Mouse (Mus musculus) MEL (cell line): ENCODE measurements around the gene Gm5426. TPM values are rescaled to one million over a fixed set of nuclear protein-coding genes. Genes with fewer than 3 reads are reported as not detected.

Experiments used
- DNase-seq: peaks from one replicate; pipeline ENCODE4 v3.0.0; 2011; ENCODE audit warnings: low read depth, low spot score
- H3K27ac ChIP-seq: 2 replicates; pipeline ENCODE4 v1.5.1; 2012; ENCODE audit warnings: low read depth, mild to moderate bottlenecking, control low read depth, low read length, moderate library complexity; ENCODE audit not compliant: control insufficient read depth
- H3K27me3 ChIP-seq, 2 experiments: fragments of 150-350 bp in 1 of 2; sonication (generic) in 1 of 2; 2 replicates each; pipeline ENCODE4 v1.6.1; 2012; ENCODE audit warnings: low read length in 2 of 2, mild to moderate bottlenecking in 2 of 2, improper control_type of control experiment in 1 of 2, moderate library complexity in 1 of 2; ENCODE audit not compliant: insufficient read depth in 2 of 2, control insufficient read depth in 1 of 2
- H3K36me3 ChIP-seq, 2 experiments: 2 replicates each; pipeline ENCODE4 v1.6.1; 2012 to 2014; ENCODE audit warnings: low read length in 2 of 2, improper control_type of control experiment in 1 of 2, inconsistent platforms in 1 of 2, mild to moderate bottlenecking in 1 of 2; ENCODE audit not compliant: insufficient read depth in 2 of 2, control insufficient read depth in 1 of 2
- H3K4me1 ChIP-seq, 2 experiments: fragments of 150-350 bp in 1 of 2; sonication (generic) in 1 of 2; 2 replicates each; pipeline ENCODE4 v1.6.1; 2012; ENCODE audit warnings: low read length in 2 of 2, improper control_type of control experiment in 1 of 2, mild to moderate bottlenecking in 1 of 2; ENCODE audit not compliant: insufficient read depth in 2 of 2, control insufficient read depth in 1 of 2
- H3K4me3 ChIP-seq, 2 experiments: fragments of 150-350 bp in 1 of 2; sonication (generic) in 1 of 2; 2 replicates each; pipeline ENCODE4 v1.5.1; 2012; ENCODE audit warnings: low read depth in 2 of 2, low read length in 2 of 2, mild to moderate bottlenecking in 2 of 2, moderate library complexity in 2 of 2, control low read depth in 1 of 2, improper control_type of control experiment in 1 of 2; ENCODE audit not compliant: control insufficient read depth in 1 of 2, insufficient read depth in 1 of 2
- H3K79me2 ChIP-seq: 2 replicates; pipeline ENCODE4 v1.6.1; 2012; ENCODE audit warnings: mild to moderate bottlenecking, low read length, moderate library complexity; ENCODE audit not compliant: control insufficient read depth, poor library complexity, insufficient read depth
- H3K9ac ChIP-seq: 2 replicates; pipeline ENCODE4 v1.6.1; 2012; ENCODE audit warnings: low read depth, mild to moderate bottlenecking, control low read depth, low read length, moderate library complexity; ENCODE audit not compliant: control insufficient read depth, poor library complexity, severe bottlenecking
- H3K9me3 ChIP-seq: fragments of 150-350 bp; sonication (generic); replicated peaks from 2 replicates; pipeline ENCODE4 v1.6.1; 2012; ENCODE audit warnings: mild to moderate bottlenecking, low read length, improper control_type of control experiment, moderate library complexity; ENCODE audit not compliant: insufficient read depth
- BHLHE40 ChIP-seq: IDR thresholded peaks from 2 replicates; pipeline ENCODE4 v1.6.1; 2012; ENCODE audit warnings: low read depth, mild to moderate bottlenecking, inconsistent platforms, low read length, improper control_type of control experiment, borderline replicate concordance
- CHD1 ChIP-seq: IDR thresholded peaks from 2 replicates; pipeline ENCODE4 v1.6.1; 2012; ENCODE audit warnings: low read depth, mild to moderate bottlenecking, inconsistent platforms, low read length, improper control_type of control experiment
- CHD2 ChIP-seq: IDR thresholded peaks from 2 replicates; pipeline ENCODE4 v1.6.1; 2011; ENCODE audit warnings: low read length, improper control_type of control experiment
- CTCF ChIP-seq, 3 experiments: IDR thresholded peaks in 2 of 3; conservative IDR thresholded peaks in 1 of 3; 2 replicates each; pipeline ENCODE4 v1.5.1; 2011 to 2012; ENCODE audit warnings: low read length in 3 of 3, low read depth in 2 of 3, mild to moderate bottlenecking in 2 of 3, improper control_type of control experiment in 1 of 3, inconsistent platforms in 1 of 3, mixed read lengths in 1 of 3, moderate library complexity in 1 of 3; ENCODE audit not compliant: control insufficient read depth in 1 of 3, insufficient read depth in 1 of 3, poor library complexity in 1 of 3, severe bottlenecking in 1 of 3
- E2F4 ChIP-seq: IDR thresholded peaks from 2 replicates; pipeline ENCODE4 v1.6.1; 2011; ENCODE audit warnings: low read depth, low read length, improper control_type of control experiment, borderline replicate concordance
- ELF1 ChIP-seq: IDR thresholded peaks from 2 replicates; pipeline ENCODE4 v1.6.1; 2014; ENCODE audit warnings: low read depth, mild to moderate bottlenecking, inconsistent platforms, low read length, improper control_type of control experiment, moderate library complexity
- EP300 ChIP-seq, 2 experiments: IDR thresholded peaks; 2 replicates each; pipeline ENCODE4 v1.6.1; 2011; ENCODE audit warnings: improper control_type of control experiment in 2 of 2, low read length in 2 of 2, low read depth in 1 of 2, mild to moderate bottlenecking in 1 of 2
- ETS1 ChIP-seq: IDR thresholded peaks from 2 replicates; pipeline ENCODE4 v1.6.1; 2012; ENCODE audit warnings: low read depth, mild to moderate bottlenecking, inconsistent platforms, low read length, improper control_type of control experiment, moderate library complexity
- GABPA ChIP-seq: IDR thresholded peaks from 2 replicates; pipeline ENCODE4 v1.6.1; 2012; ENCODE audit warnings: low read depth, mild to moderate bottlenecking, inconsistent platforms, low read length, improper control_type of control experiment, moderate library complexity
- GATA1 ChIP-seq: IDR thresholded peaks from 2 replicates; pipeline ENCODE4 v1.6.1; 2011; ENCODE audit warnings: low read depth, low read length, improper control_type of control experiment
- HCFC1 ChIP-seq: IDR thresholded peaks from 2 replicates; pipeline ENCODE4 v1.6.1; 2012; ENCODE audit warnings: low read depth, mild to moderate bottlenecking, inconsistent platforms, low read length, improper control_type of control experiment, moderate library complexity
- JUND ChIP-seq: IDR thresholded peaks from 2 replicates; pipeline ENCODE4 v1.6.1; 2011; ENCODE audit warnings: low read depth, mild to moderate bottlenecking, improper control_type of control experiment, low read length
- MAZ ChIP-seq: IDR thresholded peaks from 2 replicates; pipeline ENCODE4 v1.6.1; 2012; ENCODE audit warnings: low read depth, mild to moderate bottlenecking, inconsistent platforms, low read length, improper control_type of control experiment
- MEF2A ChIP-seq: IDR thresholded peaks from 2 replicates; pipeline ENCODE4 v1.6.1; 2014; ENCODE audit warnings: low read depth, mild to moderate bottlenecking, inconsistent platforms, low read length, improper control_type of control experiment; ENCODE audit not compliant: poor library complexity, insufficient replicate concordance, severe bottlenecking; ENCODE audit errors: extremely low read depth
- MXI1 ChIP-seq: IDR thresholded peaks from 2 replicates; pipeline ENCODE4 v1.6.1; 2011; ENCODE audit warnings: mild to moderate bottlenecking, low read depth, low read length, improper control_type of control experiment
- MYB ChIP-seq: IDR thresholded peaks from 2 replicates; pipeline ENCODE4 v1.6.1; 2011; ENCODE audit warnings: mild to moderate bottlenecking, low read depth, low read length, improper control_type of control experiment
- NELFE ChIP-seq: IDR thresholded peaks from 2 replicates; pipeline ENCODE4 v1.6.1; 2011; ENCODE audit warnings: low read depth, low read length, improper control_type of control experiment
- NRF1 ChIP-seq: IDR thresholded peaks from 2 replicates; pipeline ENCODE4 v1.6.1; 2014; ENCODE audit warnings: low read depth, mild to moderate bottlenecking, inconsistent platforms, low read length, improper control_type of control experiment, moderate library complexity; ENCODE audit not compliant: poor library complexity, insufficient read depth, severe bottlenecking
- POLR2A ChIP-seq, 2 experiments: IDR thresholded peaks; 2 replicates each; pipeline ENCODE4 v1.6.1; 2011 to 2012; ENCODE audit warnings: low read length in 2 of 2, mild to moderate bottlenecking in 2 of 2, control low read depth in 1 of 2, improper control_type of control experiment in 1 of 2, low read depth in 1 of 2, moderate library complexity in 1 of 2; ENCODE audit not compliant: control insufficient read depth in 1 of 2, insufficient read depth in 1 of 2, poor library complexity in 1 of 2
- POLR2AphosphoS2 ChIP-seq: IDR thresholded peaks from 2 replicates; pipeline ENCODE4 v1.6.1; 2011; ENCODE audit warnings: low read length, improper control_type of control experiment
- RAD21 ChIP-seq: IDR thresholded peaks from 2 replicates; pipeline ENCODE4 v1.6.1; 2011; ENCODE audit warnings: mild to moderate bottlenecking, low read depth, low read length, improper control_type of control experiment
- RCOR1 ChIP-seq: IDR thresholded peaks from 2 replicates; pipeline ENCODE4 v1.6.1; 2012; ENCODE audit warnings: low read depth, mild to moderate bottlenecking, inconsistent platforms, low read length, improper control_type of control experiment
- SIN3A ChIP-seq: IDR thresholded peaks from 2 replicates; pipeline ENCODE4 v1.6.1; 2012; ENCODE audit warnings: low read length, improper control_type of control experiment, inconsistent platforms
- SMC3 ChIP-seq: IDR thresholded peaks from 2 replicates; pipeline ENCODE4 v1.6.1; 2011; ENCODE audit warnings: low read depth, low read length, improper control_type of control experiment
- TAL1 ChIP-seq: IDR thresholded peaks from 2 replicates; pipeline ENCODE4 v1.6.1; 2012; ENCODE audit warnings: mild to moderate bottlenecking, inconsistent platforms, low read length, moderate library complexity, mixed read lengths
- TBP ChIP-seq: IDR thresholded peaks from 2 replicates; pipeline ENCODE4 v1.8.0; 2011; ENCODE audit warnings: low read depth, low read length, improper control_type of control experiment
- TCF12 ChIP-seq: IDR thresholded peaks from 2 replicates; pipeline ENCODE4 v1.6.1; 2014; ENCODE audit warnings: low read depth, mild to moderate bottlenecking, inconsistent platforms, low read length, improper control_type of control experiment, moderate library complexity
- UBTF ChIP-seq: IDR thresholded peaks from 2 replicates; pipeline ENCODE4 v1.6.1; 2012; ENCODE audit warnings: low read depth, mild to moderate bottlenecking, inconsistent platforms, low read length, improper control_type of control experiment, moderate library complexity, borderline replicate concordance; ENCODE audit not compliant: insufficient read depth
- USF1 ChIP-seq: IDR thresholded peaks from 2 replicates; pipeline ENCODE4 v1.6.1; 2014; ENCODE audit warnings: low read depth, mild to moderate bottlenecking, inconsistent platforms, low read length, improper control_type of control experiment, moderate library complexity
- USF2 ChIP-seq, 2 experiments: IDR thresholded peaks; 2 replicates each; pipeline ENCODE4 v1.6.1; 2011 to 2012; ENCODE audit warnings: improper control_type of control experiment in 2 of 2, low read length in 2 of 2, borderline replicate concordance in 1 of 2, inconsistent platforms in 1 of 2, low read depth in 1 of 2, mild to moderate bottlenecking in 1 of 2; ENCODE audit not compliant: insufficient read depth in 1 of 2
- ZC3H11A ChIP-seq: IDR thresholded peaks from 2 replicates; pipeline ENCODE4 v1.6.1; 2012; ENCODE audit warnings: low read depth, mild to moderate bottlenecking, inconsistent platforms, low read length, improper control_type of control experiment
- ZMIZ1 ChIP-seq: IDR thresholded peaks from 2 replicates; pipeline ENCODE4 v1.6.1; 2012; ENCODE audit warnings: low read depth, mild to moderate bottlenecking, inconsistent platforms, low read length, improper control_type of control experiment, moderate library complexity
- polyA plus RNA-seq, 2 experiments: library from polyadenylated mRNA; stranded (reverse) in 1 of 2; unstranded in 1 of 2; fragments of >175 nt in 1 of 2; fragments of >200 nt in 1 of 2; gene quantifications; 2 replicates each; pipeline versions ENCODE4 v1.2.1 to v1.2.4; 2012; ENCODE audit warnings: low replicate concordance in 2 of 2, low read depth in 1 of 2; ENCODE audit not compliant: insufficient read length in 2 of 2, insufficient read depth in 1 of 2, missing spikeins in 1 of 2
- total RNA-seq: library from RNA; depleted of rRNA; stranded (reverse); fragments of 300-350 nt; gene quantifications from 2 replicates; pipeline ENCODE4 v1.2.3, GENCODE M21; 2012

Gm5426 gene
- total and polyA plus RNA-seq, 3 experiments = 1.0 TPM; not detected in 2

DNA sequence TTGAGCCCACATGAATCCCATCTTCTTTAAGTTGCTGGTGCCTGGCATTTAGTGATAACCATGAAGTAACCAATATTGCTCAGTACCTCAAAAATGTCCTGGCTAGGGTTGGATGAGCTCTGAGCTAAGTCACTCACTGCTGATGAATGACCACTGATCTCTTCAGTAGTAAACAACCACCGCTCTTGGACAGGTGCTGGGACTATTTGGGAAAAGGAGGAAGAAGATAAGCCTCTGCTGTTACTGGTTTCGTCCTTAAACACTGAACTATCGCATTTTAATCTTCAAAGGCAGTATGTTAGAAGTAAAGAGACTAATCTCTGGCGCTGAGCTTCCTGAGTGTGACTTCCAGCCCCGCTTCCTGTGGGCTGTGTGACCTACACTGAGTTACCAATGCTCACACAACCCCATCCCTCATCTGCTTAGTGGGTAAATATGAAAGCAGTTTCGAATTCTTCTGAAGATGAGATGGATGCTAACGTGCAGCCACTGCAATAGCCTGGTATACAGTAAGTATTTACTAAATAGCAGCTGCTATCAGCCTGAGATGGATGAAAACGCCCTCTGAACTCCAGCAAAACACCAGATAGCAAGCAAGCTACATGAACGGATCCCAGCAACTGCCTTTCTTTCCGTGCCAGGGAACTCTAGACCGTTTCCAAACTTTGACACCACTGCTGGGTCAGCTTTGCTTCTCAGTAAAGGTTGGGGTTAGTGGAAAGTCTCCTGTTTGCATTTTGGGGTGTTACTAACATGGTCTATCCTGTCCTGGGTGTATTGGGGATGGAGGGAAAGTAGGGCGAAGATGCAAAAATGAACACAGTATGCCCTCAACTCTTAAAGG lies 44.4 kb downstream of the Gm5426 start (continued):
- no peak; the same call in 1 of the 2 replicates for TF ChIP-seq GABPA
- TF ChIP-seq CHD2 = no peak
- no peak for TF ChIP-seq CHD1
- TF ChIP-seq SIN3A = 0 out of 2 replicates have a peak, but pooled peaks have one; percentile 12

DNA sequence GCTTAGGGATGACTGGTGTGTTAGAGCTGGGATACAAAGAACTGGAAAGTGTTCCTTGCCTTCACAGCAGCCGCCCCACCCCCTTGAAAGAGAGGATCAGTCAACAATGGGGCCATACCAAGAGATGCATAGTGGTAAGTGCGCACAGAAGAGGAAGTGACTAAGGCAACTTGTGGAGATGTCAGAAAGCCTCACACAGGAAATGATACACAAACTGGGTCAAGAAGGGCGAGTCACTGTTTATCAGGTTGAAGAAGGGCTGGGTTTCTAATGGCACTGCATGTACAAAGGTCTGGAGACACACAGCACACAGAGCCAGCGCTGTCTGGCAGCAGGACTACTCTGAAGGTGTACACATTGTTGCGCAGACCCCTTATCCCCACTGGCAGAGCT lies 45.0 kb downstream of the Gm5426 start:
- Histone ChIP-seq H3K36me3 (peaks cover 0 to 20% of the 10 kb centered on the region in 2 experiments; a peak in 2 of 4 replicates), H3K4me1 (peaks cover 13 to 26% of the 10 kb centered on the region in 2 experiments), H3K79me2 (no peaks in the 10 kb centered on the region), H3K9me3 (no peaks in the 10 kb centered on the region), H3K27me3 (no peaks in the 10 kb centered on the region), H3K27ac (peak overlapping the region; percentile 85), H3K9ac (peak overlapping the region; percentile 45), H3K4me3 (peak overlapping the region; percentile 25 to 33; a peak in 2 of 4 replicates)
- peak; percentile 89 for DNase-seq
- TF ChIP-seq ZMIZ1 = no peak
- peak; percentile 57; the same call in 1 of the 2 replicates for TF ChIP-seq SIN3A
- TF ChIP-seq MXI1 = peak; percentile 36; the same call in 1 of the 2 replicates
- no peak for TF ChIP-seq POLR2AphosphoS2
- TF ChIP-seq TCF12 = peak; percentile 30; the same call in 1 of the 2 replicates
- no peak for TF ChIP-seq TAL1
- no peak for TF ChIP-seq CTCF (IDR thresholded peaks at IDR 0.05 in 2 of 3, conservative IDR thresholded peaks at IDR 0.05 in 1 of 3; ENCODE audit: control insufficient read depth in 1 of 3, insufficient read depth in 1 of 3, low read depth in 2 of 3, low read length in 3 of 3, poor library complexity in 1 of 3, severe bottlenecking in 1 of 3)
- TF ChIP-seq MAZ = no peak
- TF ChIP-seq UBTF = no peak
- no peak for TF ChIP-seq USF1
- TF ChIP-seq RAD21 = no peak
- TF ChIP-seq JUND = no peak; the same call in 1 of the 2 replicates
- TF ChIP-seq MYB = no peak
- no peak for TF ChIP-seq GABPA
- no peak for TF ChIP-seq E2F4
- peak; percentile 64 for TF ChIP-seq HCFC1
- TF ChIP-seq NELFE = 0 out of 2 replicates have a peak, but pooled peaks have one; percentile 28
- no peak for TF ChIP-seq CHD2
- TF ChIP-seq ELF1 = no peak
- no peak for TF ChIP-seq CHD1
- no peak for TF ChIP-seq BHLHE40
- TF ChIP-seq ETS1 = peak; percentile 84
- TF ChIP-seq SMC3 = no peak
- TF ChIP-seq EP300 (IDR thresholded peaks at IDR 0.05; ENCODE audit: low read depth in 1 of 2, low read length in 2 of 2) = peak; percentile 75 to 79
- no peak for TF ChIP-seq RCOR1
- TF ChIP-seq TBP = peak; percentile 58
- TF ChIP-seq GATA1 = 0 out of 2 replicates have a peak, but pooled peaks have one; percentile 42
- TF ChIP-seq MEF2A = no peak
- TF ChIP-seq POLR2A (IDR thresholded peaks at IDR 0.05; ENCODE audit: control insufficient read depth in 1 of 2, insufficient read depth in 1 of 2, low read depth in 1 of 2, low read length in 2 of 2, poor library complexity in 1 of 2) = peak in 1 of 2 experiments; percentile 43; a peak in 1 of 4 replicates
- no peak for TF ChIP-seq USF2 (IDR thresholded peaks at IDR 0.05; ENCODE audit: borderline replicate concordance in 1 of 2, insufficient read depth in 1 of 2, low read depth in 1 of 2, low read length in 2 of 2)
- TF ChIP-seq ZC3H11A = no peak
- TF ChIP-seq NRF1 = no peak
